Mouse (Mus musculus) A20 (cell line): ENCODE measurements around the gene Ngdn.
"Not testable (repeated sequence)": the region's sequence is repeated elsewhere in the genome, so short reads cannot be mapped to it uniquely, and the experiment has no call there.

Experiments
- DNase-seq: peaks from one replicate; pipeline ENCODE4 v3.0.0-alpha.2; 2011; ENCODE audit warnings: low read depth, low spot score

The Ngdn gene

GRCm38 (mm10) chr14:54999868-55000267 lies 15.4 kb upstream of the Ngdn start:
- not testable (repeated sequence) for DNase-seq

- DNase-seq: no peak
Measured at GRCm38 (mm10) chr14:55000814-55001213, 14.4 kb upstream of the Ngdn start.

DNA sequence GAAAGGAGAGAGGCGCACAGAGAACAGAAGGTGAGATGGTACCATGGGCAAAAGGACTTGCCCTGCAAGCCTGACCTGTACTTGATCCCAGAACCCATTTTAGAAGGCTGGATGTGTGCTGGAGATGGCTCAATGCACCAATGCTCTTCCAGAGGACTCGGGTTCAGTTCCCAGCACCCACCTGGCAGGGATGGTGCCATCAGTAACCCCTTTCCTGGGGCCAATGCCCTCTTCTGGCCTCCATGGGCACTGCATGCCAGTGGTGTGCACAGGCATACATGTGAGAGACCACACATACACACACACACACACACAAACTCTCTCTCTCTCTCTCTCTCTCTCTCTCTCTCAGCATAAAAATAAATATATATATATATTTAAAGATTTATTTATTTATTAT lies 13.8 kb upstream of the Ngdn start:
- DNase-seq: no peak

- DNase-seq: no peak
Measured at GRCm38 (mm10) chr14:55001938-55002686, 13.1 kb upstream of the Ngdn start.

GRCm38 (mm10) chr14:55002687-55003120 lies 12.6 kb upstream of the Ngdn start:
- DNase-seq: no peak

- DNase-seq: no peak
Measured at GRCm38 (mm10) chr14:55003878-55004855, 11.1 kb upstream of the Ngdn start.

GRCm38 (mm10) chr14:55005506-55005905 lies 9.7 kb upstream of the Ngdn start:
- DNase-seq: no peak

DNA sequence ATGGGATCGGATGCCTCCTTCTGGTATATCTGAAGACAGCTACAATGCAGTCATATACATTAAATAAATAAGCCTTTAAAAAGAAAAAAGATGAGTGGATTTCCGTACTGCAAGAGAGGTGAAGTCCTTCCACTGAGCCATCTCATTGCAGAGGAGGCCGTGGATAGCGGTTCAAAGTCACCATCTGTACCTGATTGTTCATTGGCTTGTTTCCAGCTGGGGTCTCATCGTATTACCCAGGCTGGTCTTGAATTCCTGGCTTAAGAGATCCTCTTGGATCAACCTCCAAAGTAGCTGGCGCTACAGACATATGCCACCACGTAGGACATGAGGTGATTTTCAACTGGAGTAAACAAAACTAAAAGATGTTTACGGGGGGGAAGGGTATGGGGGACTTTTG lies 9.3 kb upstream of the Ngdn start:
- DNase-seq: no peak

GRCm38 (mm10) chr14:55006541-55006940 lies 8.7 kb upstream of the Ngdn start:
- DNase-seq: no peak

DNA sequence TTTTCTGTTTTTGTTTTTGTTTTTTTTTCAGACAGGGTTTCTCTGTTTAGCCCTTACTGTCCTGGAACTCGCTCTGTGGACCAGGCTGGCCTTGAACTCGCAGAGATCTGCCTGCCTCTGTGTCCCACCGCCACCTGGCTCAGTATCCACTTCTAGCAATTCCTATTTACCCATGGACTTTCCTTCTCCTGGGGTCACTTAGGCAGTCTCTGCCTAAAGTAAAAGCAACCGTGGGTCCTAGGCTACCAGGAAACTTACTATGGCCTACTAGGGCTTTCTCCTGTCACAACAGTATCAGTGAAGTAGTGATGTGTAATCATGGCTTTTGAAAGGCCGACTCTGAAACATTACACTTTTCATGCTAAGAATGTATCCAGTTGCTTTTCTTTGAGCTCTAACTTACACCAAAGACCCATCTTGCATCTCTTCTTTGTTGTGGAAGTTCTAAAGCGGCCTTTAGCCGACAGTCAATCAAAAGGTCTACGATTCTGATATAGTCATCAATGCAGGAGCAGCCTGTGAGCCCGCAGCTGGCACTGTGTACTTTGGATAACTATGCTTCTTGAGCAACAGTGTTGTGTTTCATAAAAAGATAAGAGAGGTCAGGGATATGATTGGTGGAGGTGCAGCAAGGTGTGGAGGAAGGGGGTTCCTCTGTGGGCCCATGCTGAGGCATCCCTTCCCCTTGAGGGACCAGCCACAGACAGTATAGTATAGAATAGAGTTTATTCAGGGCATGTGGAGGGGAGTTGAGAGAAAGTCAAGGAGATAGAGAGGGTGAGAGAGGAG lies 7.9 kb upstream of the Ngdn start:
- DNase-seq: no peak

- DNase-seq: no peak
Measured at GRCm38 (mm10) chr14:55008417-55008816, 6.8 kb upstream of the Ngdn start.

- peak; percentile 65 for DNase-seq
Measured at GRCm38 (mm10) chr14:55011116-55011515, 4.1 kb upstream of the Ngdn start.

DNA sequence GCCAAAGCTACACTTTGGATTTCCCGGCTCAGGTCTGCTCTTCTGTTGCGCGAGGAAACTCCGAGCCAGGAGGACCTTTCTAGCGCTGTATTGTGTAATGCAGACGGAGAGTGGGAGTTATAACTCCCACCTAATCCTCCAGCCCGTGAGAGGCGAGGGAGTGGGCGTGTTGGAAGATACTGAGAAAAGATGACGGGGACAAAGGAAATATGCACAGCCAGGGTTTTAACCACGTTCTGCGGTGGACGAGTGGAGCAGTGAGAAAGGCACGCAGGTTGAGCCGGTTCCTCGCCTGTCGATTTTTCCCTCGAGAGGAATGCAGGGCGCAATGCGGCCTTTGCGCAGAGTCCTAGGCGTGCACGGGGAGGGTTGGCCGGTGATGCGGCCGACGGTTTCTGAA lies 663 bp upstream of the Ngdn start:
- DNase-seq: no peak

GRCm38 (mm10) chr14:55015767-55016111 lies 485 bp downstream of the Ngdn start:
- no peak for DNase-seq

GRCm38 (mm10) chr14:55016876-55017275 lies 1.6 kb downstream of the Ngdn start:
- no peak for DNase-seq

DNA sequence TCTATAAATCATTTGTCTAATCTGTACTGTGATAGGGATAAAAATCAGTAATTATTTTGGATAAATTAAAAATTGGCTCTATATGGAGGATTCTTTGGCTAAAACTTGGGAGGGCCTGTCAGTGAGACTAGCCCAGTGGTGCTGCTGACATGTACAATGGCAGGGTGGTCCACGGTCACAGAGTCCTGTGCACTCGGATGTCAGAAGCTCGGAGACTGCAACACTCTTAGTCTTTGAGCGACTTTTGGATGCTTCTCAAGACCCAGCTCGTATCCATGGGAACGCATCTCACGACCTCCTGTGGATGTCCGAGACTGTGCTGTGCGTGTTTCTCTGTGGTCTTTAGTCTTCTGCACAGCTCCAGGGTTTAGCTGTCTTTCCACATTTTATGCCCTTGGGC lies 5.1 kb downstream of the Ngdn start:
- DNase-seq: no peak

DNA sequence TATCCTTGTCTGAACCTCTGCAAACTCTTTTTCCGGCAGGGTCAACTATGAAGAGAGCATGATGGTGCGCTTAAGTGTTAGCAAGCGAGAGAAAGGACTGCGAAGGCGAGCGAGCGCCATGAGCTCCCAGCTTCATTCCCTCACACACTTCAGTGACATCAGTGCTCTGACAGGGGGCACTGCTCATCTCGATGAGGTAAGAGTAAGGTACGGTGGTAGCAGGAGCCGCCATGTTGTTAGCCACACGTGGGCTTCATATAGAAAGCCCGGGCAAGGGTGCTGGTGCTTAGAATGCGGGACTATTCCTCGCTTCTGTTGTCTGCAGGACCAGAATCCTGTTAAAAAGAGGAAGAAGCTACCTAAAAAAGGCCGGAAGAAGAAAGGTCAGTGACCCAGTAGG lies 7.8 kb downstream of the Ngdn start:
- no peak for DNase-seq

GRCm38 (mm10) chr14:55024236-55024635 lies 9.0 kb downstream of the Ngdn start:
- peak; percentile 69 for DNase-seq

DNA sequence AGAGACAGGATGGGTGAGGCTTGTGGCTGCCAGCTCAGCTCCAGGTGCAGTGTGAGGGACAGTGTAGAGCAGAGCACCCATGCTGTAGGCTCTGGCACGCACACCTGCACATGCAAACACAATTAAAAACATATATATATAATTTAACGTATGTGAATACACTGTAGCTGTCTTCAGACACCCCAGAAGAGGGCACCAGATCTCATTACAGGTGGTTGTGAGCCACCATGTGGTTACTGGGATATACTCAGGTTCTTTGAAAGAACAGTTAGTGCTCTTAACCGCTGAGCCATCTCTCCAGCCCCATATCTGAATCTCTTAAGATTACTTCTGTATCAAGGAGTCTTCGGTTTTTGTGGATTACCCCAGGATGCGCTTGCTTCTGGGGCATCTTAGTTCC lies 10.3 kb downstream of the Ngdn start:
- no peak for DNase-seq

DNA sequence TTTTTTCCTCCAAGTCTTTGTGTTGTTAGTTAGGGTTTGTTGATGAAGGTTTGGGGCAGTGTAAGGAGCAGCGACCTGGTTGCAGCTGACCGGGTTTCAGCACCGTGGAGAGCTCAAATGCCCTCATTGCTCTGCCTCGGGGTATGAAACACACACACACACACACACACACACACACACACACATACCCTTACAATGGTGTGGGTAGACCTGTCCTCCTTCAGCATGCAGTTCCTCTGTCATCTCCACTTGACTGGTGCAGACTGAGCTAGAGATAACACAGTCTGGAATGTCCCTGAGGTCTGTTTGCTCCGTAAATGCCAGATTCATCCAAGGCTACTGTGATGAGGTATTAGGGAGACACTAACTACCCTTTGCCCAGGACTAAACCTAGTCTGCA lies 12.0 kb downstream of the Ngdn start:
- no peak for DNase-seq

GRCm38 (mm10) chr14:55027653-55028052 lies 12.4 kb downstream of the Ngdn start:
- no peak for DNase-seq

- DNase-seq: no peak
Measured at GRCm38 (mm10) chr14:55028333-55028835, 13.1 kb downstream of the Ngdn start.
